Mouse (Mus musculus): ENCODE results near the gene Trpc4. TPM values are rescaled to one million over a fixed set of nuclear protein-coding genes. Genes with fewer than 3 reads are reported as not detected.

The Trpc4 gene
- polyA plus RNA-seq, 1 experiment: 1.9 TPM

DNA sequence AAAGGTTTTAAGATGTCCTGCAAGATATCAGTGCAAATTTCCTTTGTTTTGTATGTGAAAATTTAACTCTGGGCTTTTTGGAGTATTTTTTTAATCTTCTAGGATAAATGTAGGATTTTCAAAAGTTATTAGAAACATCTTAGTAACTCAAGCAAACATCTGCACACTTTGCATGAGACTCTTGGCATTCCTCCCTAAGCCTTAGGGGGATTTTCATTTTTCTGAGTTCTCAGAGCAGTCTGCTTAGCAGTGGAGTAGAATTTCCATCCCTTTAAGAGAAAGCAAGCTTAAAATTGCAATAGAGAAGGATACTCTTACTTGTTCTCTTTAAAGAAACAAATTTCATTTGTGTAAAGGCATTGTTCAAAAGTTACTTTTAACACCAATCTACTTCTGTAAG, 205.8 kb downstream of the Trpc4 start:
- Histone ChIP-seq H3K27me3 (ENCODE audit: control insufficient read depth, insufficient read depth, low read length) (no peaks in the 10 kb centered on the region), H3K27ac (ENCODE audit: insufficient read depth, low read length) (no peak overlapping the region), H3K4me3 (replicated peaks; ENCODE audit: insufficient read depth, low read depth, low read length) (no peak overlapping the region), H3K4me1 (ENCODE audit: control insufficient read depth, insufficient read depth, low read length) (no peaks in the 10 kb centered on the region)
- TF ChIP-seq POLR2A (IDR thresholded peaks at IDR 0.05; ENCODE audit: borderline replicate concordance, insufficient read depth, low read length) (no peak), CTCF (IDR thresholded peaks at IDR 0.05; ENCODE audit: borderline replicate concordance, insufficient read depth, low read depth, low read length) (no peak)
- no peak for DNase-seq

Other genes with a start within 250 kb of the Trpc4 start
- 1.0 and 1.1 TPM in 2 replicates for gene Postn, start 205.1 kb downstream of the Trpc4 start, polyA plus RNA-seq (2012; rRNA removed)